Mouse (Mus musculus) lung, postnatal 14 days (tissue): ENCODE data around the gene Gm10487.
"Not testable (repeated sequence)": the region's sequence is repeated elsewhere in the genome, so short reads cannot be mapped to it uniquely, and the experiment has no call there.

ENCODE experiments used
- DNase-seq: peaks from one replicate; pipeline ENCODE4 v3.0.0; 2021

The Gm10487 gene

GRCm38 (mm10) chrX:30843369-30843768 is at the start of gene Gm10487:
TSS of gene Gm10487 (minus strand) at chrX:30843469.
- not testable (repeated sequence) for DNase-seq
